Mouse (Mus musculus) olfactory bulb, adult 2 months (tissue): ENCODE results near the gene Csn1s1. TPM values are rescaled to one million over a fixed set of nuclear protein-coding genes. Genes with fewer than 3 reads are reported as not detected.

Experiments used
- H3K27ac ChIP-seq: fragments of 200-500 bp; 2 replicates; pipeline ENCODE4 v1.5.1; 2012; ENCODE audit warnings: low read depth, low read length; ENCODE audit not compliant: insufficient read depth
- H3K4me1 ChIP-seq: fragments of 200-500 bp; 2 replicates; pipeline ENCODE4 v1.6.1; 2012; ENCODE audit warnings: low read length; ENCODE audit not compliant: control insufficient read depth, insufficient read depth
- H3K4me3 ChIP-seq: fragments of 200-500 bp; 2 replicates; pipeline ENCODE4 v1.5.1; 2012; ENCODE audit warnings: mild to moderate bottlenecking, low read depth, low read length, moderate library complexity; ENCODE audit not compliant: insufficient read depth
- CTCF ChIP-seq: fragments of 200-500 bp; IDR thresholded peaks from 2 replicates; pipeline ENCODE4 v1.5.1; 2012; ENCODE audit warnings: low read depth, mild to moderate bottlenecking, low read length, moderate library complexity; ENCODE audit not compliant: insufficient read depth
- POLR2A ChIP-seq: fragments of 200-500 bp; IDR thresholded peaks from 2 replicates; pipeline ENCODE4 v1.6.1; 2012; ENCODE audit warnings: mild to moderate bottlenecking, low read depth, low read length, moderate library complexity; ENCODE audit not compliant: insufficient read depth
- WGBS: fragments of 180-500 bp; shearing (Covaris S2); methylation state at CpG from one replicate; pipeline ENCODE4 v1.1.7; 2018; 5-methylcytosine and 5-hydroxymethylcytosine counted together
- polyA plus RNA-seq: library from polyadenylated mRNA; stranded (reverse); fragments of >200 nt; gene quantifications from 2 replicates; pipeline ENCODE4 v1.2.4, GENCODE M21; 2012; ENCODE audit warnings: low replicate concordance; ENCODE audit not compliant: missing spikeins, insufficient read depth, insufficient read length

The Csn1s1 gene
- not detected in 2 replicates for polyA plus RNA-seq

DNA sequence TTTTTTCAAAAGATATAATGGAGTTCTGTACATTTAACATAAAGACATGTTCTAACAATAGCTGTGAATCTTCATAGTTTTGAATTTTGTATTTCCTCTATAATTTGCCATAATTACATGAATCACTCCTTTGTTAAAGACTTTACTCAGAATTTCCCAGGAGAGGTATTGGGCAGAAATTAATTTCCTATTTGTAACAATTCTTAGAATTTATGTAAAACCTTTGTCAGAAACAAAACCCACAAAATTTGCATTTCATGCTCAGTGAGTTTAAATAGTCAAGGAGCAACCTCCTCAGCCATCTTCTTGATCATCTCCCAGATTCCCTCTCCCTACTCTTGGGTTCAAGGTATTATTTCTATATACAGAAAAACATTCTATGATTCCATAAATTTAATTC, at the start of gene Csn1s1:
Gene Csn1s1, plus strand, starts transcription at position 301 of the 400 bp plus-strand sequence.
- TF ChIP-seq POLR2A, result no peak
- TF ChIP-seq CTCF, result no peak
- no peaks in the 10 kb centered on the region for H3K4me1 ChIP-seq
- H3K27ac ChIP-seq, result no peak within 1 kb of the TSS
- H3K4me3 ChIP-seq, result no peak within 1 kb of the TSS

DNA sequence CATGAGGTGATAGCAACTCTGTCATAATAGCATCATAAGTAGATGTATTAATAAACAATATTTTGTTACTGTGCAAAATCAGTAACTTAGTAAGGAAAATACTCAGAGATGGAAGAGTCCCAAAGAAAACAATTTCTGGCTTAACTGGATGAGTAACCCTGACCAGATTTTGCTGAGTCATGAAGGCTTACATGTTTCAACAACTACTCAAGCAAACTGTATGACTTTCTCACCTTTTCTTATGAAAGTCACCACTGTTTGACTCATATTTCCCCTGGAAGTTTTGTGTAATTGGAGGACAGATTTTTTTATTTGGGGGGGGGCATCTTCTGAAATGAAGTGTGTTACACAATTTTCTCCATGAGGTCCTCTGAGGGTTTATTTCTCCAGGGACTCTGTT, 43.3 kb upstream of the Csn1s1 start:
- Histone ChIP-seq H3K27ac (no peak overlapping the region), H3K4me3 (no peak overlapping the region), H3K4me1 (no peaks in the 10 kb centered on the region)
- TF ChIP-seq POLR2A (no peak), CTCF (no peak)

DNA sequence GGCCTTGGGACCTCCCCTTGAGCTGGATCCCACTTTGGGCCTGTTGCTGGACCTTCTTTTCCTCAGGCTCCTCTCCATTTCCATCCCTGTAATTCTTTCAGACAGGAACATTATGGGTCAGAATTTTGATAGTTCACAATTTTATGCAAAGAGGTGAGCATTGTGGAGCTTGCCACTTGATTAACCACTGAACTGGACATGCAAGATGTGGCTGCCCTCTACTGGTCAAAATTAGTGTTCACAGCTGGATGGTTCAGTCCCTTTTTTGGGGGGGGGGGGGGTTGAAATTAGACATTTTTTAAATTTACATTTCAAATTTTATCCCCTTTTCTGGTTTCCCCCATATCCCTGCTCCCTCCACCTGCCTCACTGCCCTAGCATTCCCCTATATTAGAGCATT, 23.2 kb upstream of the Csn1s1 start:
- Histone ChIP-seq H3K4me1 (no peaks in the 10 kb centered on the region), H3K4me3 (no peak overlapping the region), H3K27ac (no peak overlapping the region)
- TF ChIP-seq CTCF (no peak), POLR2A (no peak)

DNA sequence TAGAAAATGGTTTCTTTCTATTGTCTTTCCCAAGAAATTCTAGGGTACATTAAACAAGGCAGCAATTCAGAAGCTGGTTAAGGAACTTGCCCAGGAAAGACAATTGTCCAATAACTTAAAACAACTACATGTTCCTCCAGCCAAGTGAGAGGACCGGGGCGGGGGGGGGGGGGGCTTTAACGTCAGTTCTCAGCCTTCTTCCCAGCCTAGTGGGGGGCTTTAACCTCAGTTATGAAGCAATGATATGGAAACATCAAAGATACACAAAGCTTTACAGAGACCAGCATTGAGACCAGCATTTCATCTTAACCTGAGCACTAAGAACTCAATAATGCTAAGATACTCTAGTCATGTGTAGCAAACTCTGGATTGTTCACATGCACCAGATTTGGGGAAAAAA, 33.5 kb downstream of the Csn1s1 start, which contains the start of gene Csn2:
Gene Csn2, minus strand, starts transcription at position 101 of the 400 bp plus-strand sequence.
- no peak within 1 kb of the TSS for H3K27ac ChIP-seq
- H3K4me3 ChIP-seq, result no peak within 1 kb of the TSS
- 59% methylated on average over 3 of the region's 3 CpGs for WGBS
- TF ChIP-seq POLR2A, result no peak
- H3K4me1 ChIP-seq, result no peaks in the 10 kb centered on the region

DNA sequence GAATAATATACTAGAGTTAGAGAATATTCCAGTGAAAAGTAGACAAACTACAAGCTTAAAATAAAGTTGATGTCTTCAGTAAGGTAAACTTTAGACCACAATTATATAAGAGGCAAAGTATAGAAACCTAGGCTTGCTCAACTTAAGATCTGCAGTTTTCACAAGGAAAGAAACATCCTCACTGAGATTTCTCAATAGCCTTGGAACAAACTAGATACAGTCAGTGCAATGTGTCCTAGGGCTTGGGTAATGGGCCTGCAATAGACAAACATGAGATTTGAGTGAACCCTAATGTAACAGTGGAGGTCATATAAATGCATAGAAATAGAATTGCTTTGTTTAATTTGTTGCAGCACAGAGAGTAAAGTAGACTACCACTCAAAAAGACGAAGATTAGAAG, 39.9 kb downstream of the Csn1s1 start:
- TF ChIP-seq POLR2A (no peak), CTCF (no peak)
- Histone ChIP-seq H3K4me1 (no peaks in the 10 kb centered on the region), H3K4me3 (no peak overlapping the region), H3K27ac (no peak overlapping the region)
- WGBS, result 74% methylated on average over 1 of the region's 1 CpGs

Other genes starting within 250 kb of the Csn1s1 start
- gene Ugt2b38, start 242.0 kb upstream of the Csn1s1 start, polyA plus RNA-seq, result not detected in 2 replicates
- not detected in 2 replicates for gene Ugt2a2, start 183.9 kb upstream of the Csn1s1 start, polyA plus RNA-seq
- not detected in 2 replicates for gene Gm43638, start 179.4 kb upstream of the Csn1s1 start, polyA plus RNA-seq
- not detected in 2 replicates for gene Ugt2a1, start 175.3 kb upstream of the Csn1s1 start, polyA plus RNA-seq
- not detected in 2 replicates for gene Sult1b1, start 128.0 kb upstream of the Csn1s1 start, polyA plus RNA-seq
- gene Sult1d1, start 97.2 kb upstream of the Csn1s1 start, polyA plus RNA-seq, result not detected in 2 replicates
- not detected in 2 replicates for gene Sult1e1, start 74.6 kb upstream of the Csn1s1 start, polyA plus RNA-seq
- not detected in 2 replicates for gene Csn2, start 33.4 kb downstream of the Csn1s1 start, polyA plus RNA-seq
- gene Csn1s2a, start 108.4 kb downstream of the Csn1s1 start, polyA plus RNA-seq, result not detected in 2 replicates
- not detected in 2 replicates for gene Csn1s2b, start 141.9 kb downstream of the Csn1s1 start, polyA plus RNA-seq
- not detected in 2 replicates for gene Prr27, start 159.5 kb downstream of the Csn1s1 start, polyA plus RNA-seq
- gene Odam, start 218.8 kb downstream of the Csn1s1 start, polyA plus RNA-seq, result not detected in 2 replicates